Mouse (Mus musculus) CH12.LX (cell line): ENCODE measurements around the gene Prl4a1. TPM values are rescaled to one million over a fixed set of nuclear protein-coding genes. Genes with fewer than 3 reads are reported as not detected.
"Not testable (repeated sequence)": the region's sequence is repeated elsewhere in the genome, so short reads cannot be mapped to it uniquely, and the experiment has no call there.

Experiments used
- DNase-seq: peaks from one replicate; pipeline ENCODE4 v3.0.0-alpha.2; 2013; ENCODE audit errors: extremely low read depth
- H3K27ac ChIP-seq: 2 replicates; pipeline ENCODE4 v1.5.1; 2012; ENCODE audit warnings: low read depth, mild to moderate bottlenecking, control low read depth, moderate library complexity; ENCODE audit not compliant: insufficient read depth
- H3K27me3 ChIP-seq: replicated peaks from 2 replicates; pipeline ENCODE3; 2012; ENCODE audit warnings: inconsistent platforms
- H3K36me3 ChIP-seq, 2 experiments: replicated peaks in 1 of 2; 2 replicates each; pipeline versions ENCODE3 to v1.6.1; 2012; ENCODE audit warnings: inconsistent platforms in 1 of 2, low read length in 1 of 2, mild to moderate bottlenecking in 1 of 2, mixed read lengths in 1 of 2, moderate library complexity in 1 of 2; ENCODE audit not compliant: control insufficient read depth in 1 of 2, insufficient read depth in 1 of 2
- H3K4me1 ChIP-seq, 2 experiments: 2 replicates each; pipeline ENCODE4 v1.6.1; 2012; ENCODE audit warnings: inconsistent platforms in 1 of 2, moderate library complexity in 1 of 2; ENCODE audit not compliant: insufficient read depth in 2 of 2, control insufficient read depth in 1 of 2
- H3K4me2 ChIP-seq: 2 replicates; pipeline ENCODE4 v1.6.1; 2012; ENCODE audit warnings: low read depth, mild to moderate bottlenecking, control low read depth; ENCODE audit not compliant: poor library complexity, insufficient read depth, severe bottlenecking
- H3K4me3 ChIP-seq, 3 experiments: fragments of 150-350 bp in 1 of 3; sonication (generic) in 1 of 3; replicated peaks in 1 of 3; 2 replicates each; pipeline versions ENCODE3 to v1.5.1; 2011 to 2012; ENCODE audit warnings: low read depth in 2 of 3, low read length in 2 of 3, mild to moderate bottlenecking in 2 of 3, moderate library complexity in 2 of 3, control low read depth in 1 of 3, improper control_type of control experiment in 1 of 3, inconsistent platforms in 1 of 3, mixed read lengths in 1 of 3; ENCODE audit not compliant: poor library complexity in 1 of 3
- H3K79me2 ChIP-seq: replicated peaks from 2 replicates; pipeline ENCODE4 v1.6.1; 2012; ENCODE audit warnings: mild to moderate bottlenecking, moderate library complexity; ENCODE audit not compliant: control insufficient read depth, poor library complexity, insufficient read depth, severe bottlenecking; ENCODE audit errors: extremely low read depth
- H3K9ac ChIP-seq: 2 replicates; pipeline ENCODE4 v1.6.1; 2012; ENCODE audit warnings: low read depth, mild to moderate bottlenecking, control low read depth, moderate library complexity; ENCODE audit not compliant: insufficient read depth
- H3K9me3 ChIP-seq: replicated peaks from 2 replicates; pipeline ENCODE3; 2012; ENCODE audit warnings: low read length, inconsistent platforms, mixed read lengths
- BHLHE40 ChIP-seq: IDR thresholded peaks from 2 replicates; pipeline ENCODE4 v1.6.1; 2011; ENCODE audit warnings: mild to moderate bottlenecking, low read depth, low read length, improper control_type of control experiment
- ETS1 ChIP-seq: conservative IDR thresholded peaks from 2 replicates; pipeline ENCODE4 v1.6.1; 2012; ENCODE audit warnings: low read depth, mild to moderate bottlenecking, inconsistent platforms, low read length, improper control_type of control experiment, moderate library complexity
- HCFC1 ChIP-seq: IDR thresholded peaks from 2 replicates; pipeline ENCODE4 v1.6.1; 2012; ENCODE audit warnings: low read depth, mild to moderate bottlenecking, inconsistent platforms, low read length, improper control_type of control experiment
- JUN ChIP-seq: IDR thresholded peaks from 2 replicates; pipeline ENCODE4 v1.6.1; 2011; ENCODE audit warnings: low read depth, mild to moderate bottlenecking, low read length, improper control_type of control experiment, moderate library complexity; ENCODE audit not compliant: insufficient read depth
- JUND ChIP-seq: conservative IDR thresholded peaks from 2 replicates; pipeline ENCODE4 v1.6.1; 2011; ENCODE audit warnings: low read depth, low read length, improper control_type of control experiment
- MAFK ChIP-seq: IDR thresholded peaks from 2 replicates; pipeline ENCODE4 v1.6.1; 2011; ENCODE audit warnings: low read length, improper control_type of control experiment; ENCODE audit not compliant: insufficient replicate concordance
- MAX ChIP-seq: IDR thresholded peaks from 2 replicates; pipeline ENCODE4 v1.6.1; 2011; ENCODE audit warnings: low read length, improper control_type of control experiment
- MEF2A ChIP-seq: IDR thresholded peaks from 2 replicates; pipeline ENCODE4 v1.6.1; 2014; ENCODE audit warnings: low read depth, mild to moderate bottlenecking, inconsistent platforms, low read length, improper control_type of control experiment, borderline replicate concordance
- NELFE ChIP-seq: IDR thresholded peaks from 2 replicates; pipeline ENCODE4 v1.6.1; 2011; ENCODE audit warnings: low read depth, low read length, improper control_type of control experiment
- NRF1 ChIP-seq: IDR thresholded peaks from 2 replicates; pipeline ENCODE4 v1.6.1; 2014; ENCODE audit warnings: low read depth, mild to moderate bottlenecking, inconsistent platforms, low read length, improper control_type of control experiment, moderate library complexity
- POLR2AphosphoS2 ChIP-seq: IDR thresholded peaks from 2 replicates; pipeline ENCODE4 v1.6.1; 2011; ENCODE audit warnings: low read depth, low read length, improper control_type of control experiment
- RAD21 ChIP-seq: IDR thresholded peaks from 2 replicates; pipeline ENCODE4 v1.6.1; 2011; ENCODE audit warnings: low read depth, mild to moderate bottlenecking, low read length, improper control_type of control experiment, moderate library complexity
- RCOR1 ChIP-seq: conservative IDR thresholded peaks from 2 replicates; pipeline ENCODE4 v1.6.1; 2012; ENCODE audit warnings: low read depth, mild to moderate bottlenecking, inconsistent platforms, low read length, improper control_type of control experiment
- SIN3A ChIP-seq: IDR thresholded peaks from 2 replicates; pipeline ENCODE4 v1.6.1; 2012; ENCODE audit warnings: low read length, improper control_type of control experiment, inconsistent platforms
- SMC3 ChIP-seq: IDR thresholded peaks from 2 replicates; pipeline ENCODE4 v1.6.1; 2011; ENCODE audit warnings: low read depth, low read length, improper control_type of control experiment
- ZC3H11A ChIP-seq: IDR thresholded peaks from 2 replicates; pipeline ENCODE4 v1.6.1; 2012; ENCODE audit warnings: low read depth, mild to moderate bottlenecking, inconsistent platforms, low read length, improper control_type of control experiment
- ZKSCAN1 ChIP-seq: IDR thresholded peaks from 2 replicates; pipeline ENCODE4 v1.6.1; 2012; ENCODE audit warnings: low read depth, inconsistent platforms, low read length, improper control_type of control experiment, borderline replicate concordance
- ZNF384 ChIP-seq: IDR thresholded peaks from 2 replicates; pipeline ENCODE4 v1.6.1; 2012; ENCODE audit warnings: low read depth, low read length, improper control_type of control experiment, inconsistent platforms
- dilution Hi-C: fragments of 300-500 bp; cut with MboI; formaldehyde crosslinking; loops from 2 replicates; pipeline ENCODE4 v1.14.3; 2020; ENCODE audit warnings: low sequenced_read_pairs; ENCODE audit not compliant: extremely low pct_unique_long_range_greater_than_20kb, extremely low pct_ligation_motif_present
- in situ Hi-C: fragments of 300-500 bp; cut with MboI; formaldehyde crosslinking; loops from 3 replicates; pipeline ENCODE4 v1.14.3; 2019; ENCODE audit warnings: low sequenced_read_pairs, low pct_ligation_motif_present, low pct_unique_long_range_greater_than_20kb, mixed read lengths
- polyA plus RNA-seq: library from polyadenylated mRNA; unstranded; fragments of >175 nt; gene quantifications from 2 replicates; pipeline ENCODE4 v1.2.1, GENCODE M21; 2012; ENCODE audit warnings: low read depth; ENCODE audit not compliant: insufficient read length
- total RNA-seq, 2 experiments: library from RNA; depleted of rRNA; stranded (reverse); fragments of 300-350 nt in 1 of 2; fragments of >200 nt in 1 of 2; gene quantifications; 2 replicates each; pipeline ENCODE4 v1.2.3; 2012 to 2014

Prl4a1 gene
- not detected in 2 replicates for total RNA-seq (2012; rRNA removed)
- not detected in 2 replicates for total RNA-seq (2014; rRNA removed)
- polyA plus RNA-seq = not detected in 2 replicates

- Histone ChIP-seq H3K9ac (no peak within 1 kb of the TSS), H3K27me3 (no peaks in the 10 kb centered on the region), H3K36me3 (no peaks in the 10 kb centered on the region), H3K79me2 (no peaks in the 10 kb centered on the region), H3K9me3 (no peaks in the 10 kb centered on the region), H3K27ac (no peak within 1 kb of the TSS), H3K4me3 (no peak within 1 kb of the TSS), H3K4me2 (no peak within 1 kb of the TSS)
- no peak for DNase-seq
- dilution Hi-C loops (no loop called here), in situ Hi-C loops (no loop called here)
- no peak for TF ChIP-seq SIN3A
- TF ChIP-seq RAD21 = no peak
- no peak for TF ChIP-seq JUN
- no peak for TF ChIP-seq MAX
- no peak for TF ChIP-seq SMC3
- TF ChIP-seq RCOR1 = no peak
- TF ChIP-seq, all 38 proteins: peak for 0
- H3K4me1 ChIP-seq = no peaks in the 10 kb centered on the region
Observed at GRCm38 (mm10) chr13:28015912-28016311, at the start of gene Prl4a1. TSS of gene Prl4a1 (plus strand) at chr13:28016212.

DNA sequence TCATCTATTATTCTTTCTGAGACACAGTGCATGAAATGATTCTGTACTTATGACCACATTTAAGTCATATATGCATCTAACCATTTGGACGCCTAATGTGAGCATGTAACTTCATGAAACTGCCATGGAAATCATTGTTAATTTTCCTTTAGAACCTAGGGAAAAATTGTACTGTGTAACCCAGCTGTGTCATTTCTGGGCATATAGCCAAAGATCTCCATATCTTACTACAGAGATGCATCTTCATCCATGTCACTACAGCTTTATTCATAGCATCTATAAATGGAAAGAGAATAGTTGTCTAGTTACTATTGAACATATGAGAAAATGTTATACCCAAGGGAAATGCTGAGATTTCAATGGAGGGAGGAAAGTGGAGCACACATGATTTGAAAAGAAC lies 43.1 kb upstream of the Prl4a1 start:
- no peaks in the 10 kb centered on the region for H3K9me3 ChIP-seq
- no peak overlapping the region for H3K9ac ChIP-seq
- no peak overlapping the region for H3K27ac ChIP-seq
- no peak overlapping the region for H3K4me2 ChIP-seq
- no peaks in the 10 kb centered on the region for H3K27me3 ChIP-seq
- in situ Hi-C loops = no loop called here
- H3K79me2 ChIP-seq = no peaks in the 10 kb centered on the region
- H3K4me3 ChIP-seq = no peak overlapping the region
- no peak for TF ChIP-seq NRF1
- TF ChIP-seq ZKSCAN1 = no peak
- TF ChIP-seq JUND = no peak
- TF ChIP-seq ZC3H11A = no peak
- TF ChIP-seq SIN3A = no peak
- TF ChIP-seq RCOR1 = no peak
- no peak for TF ChIP-seq POLR2AphosphoS2
- no peak for TF ChIP-seq JUN
- no peak for TF ChIP-seq ETS1
- TF ChIP-seq ZNF384 = no peak
- TF ChIP-seq BHLHE40 = no peak
- no peak for TF ChIP-seq NELFE
- TF ChIP-seq MEF2A = no peak
- no peak for TF ChIP-seq MAFK
- no peak for TF ChIP-seq HCFC1
- TF ChIP-seq, all 38 proteins: peak for 0
- dilution Hi-C loops = no loop called here
- DNase-seq = no peak
- H3K36me3 ChIP-seq = no peaks in the 10 kb centered on the region
- H3K4me1 ChIP-seq = no peaks in the 10 kb centered on the region

DNA sequence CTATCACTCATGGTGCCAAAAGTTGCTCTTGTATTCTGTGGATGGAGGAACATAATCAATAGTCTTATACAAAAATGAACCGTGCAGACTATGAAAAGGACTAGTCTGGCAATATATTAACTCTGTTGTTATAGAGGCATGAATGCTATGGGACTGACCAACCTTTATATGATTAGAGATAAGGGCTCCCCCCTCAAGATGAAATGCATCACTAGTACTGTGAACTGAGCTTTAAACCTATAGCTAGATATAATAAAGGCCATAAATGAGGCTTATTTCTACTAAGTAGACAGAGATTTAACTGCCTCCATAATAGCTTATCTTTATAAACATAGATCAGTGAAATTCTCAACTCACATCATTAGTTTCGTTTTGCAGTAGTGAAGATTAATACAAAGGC lies 41.7 kb upstream of the Prl4a1 start:
- dilution Hi-C loops, H3K4me1 ChIP-seq, in situ Hi-C loops, DNase-seq, H3K36me3 ChIP-seq, H3K9me3 ChIP-seq, H3K79me2 ChIP-seq, H3K9ac ChIP-seq, H3K4me3 ChIP-seq, H3K4me2 ChIP-seq, H3K27me3 ChIP-seq, H3K27ac ChIP-seq: not testable (repeated sequence)
